Mouse (Mus musculus) B cell, adult (primary cell): ENCODE measurements around the gene Blm. TPM values are rescaled to one million over a fixed set of nuclear protein-coding genes. Genes with fewer than 3 reads are reported as not detected.

Experiments used
- total RNA-seq: library from RNA; stranded (reverse); gene quantifications from 4 replicates; pipeline ENCODE4 v1.2.4, GENCODE M21; 2023; ENCODE audit not compliant: inconsistent age

Gene Blm
- total RNA-seq: 12.6 to 17.3 TPM (median 13.7 TPM) in 4 replicates

GRCm38 (mm10) chr7:80535009-80535744 is at the start of gene Blm:
Gene Blm (minus strand): TSS chr7:80535119.

GRCm38 (mm10) chr7:80405188-80405695 is 129.7 kb downstream of the Blm start, which contains the start of gene Furin:
Gene Furin (minus strand): TSS chr7:80405436.

Other genes with a start within 250 kb of the Blm start
- 3.0 to 6.1 TPM (median 5.3 TPM) in 4 replicates for gene Prc1, start 240.7 kb downstream of the Blm start, total RNA-seq
- gene Rccd1, start 210.7 kb downstream of the Blm start, total RNA-seq: 25.3 to 30.0 TPM (median 28.4 TPM) in 4 replicates
- 90.2 to 97.5 TPM (median 95.7 TPM) in 4 replicates for gene Unc45a, start 194.1 kb downstream of the Blm start, total RNA-seq
- gene Hddc3, start 192.0 kb downstream of the Blm start, total RNA-seq: 6.1 to 20.0 TPM (median 10.3 TPM) in 4 replicates
- gene Man2a2, start 163.7 kb downstream of the Blm start, total RNA-seq: 97.1 to 110 TPM (median 103 TPM) in 4 replicates
- gene Fes, start 147.2 kb downstream of the Blm start, total RNA-seq: 24.3 to 39.6 TPM (median 29.6 TPM) in 4 replicates
- gene Furin, start 129.7 kb downstream of the Blm start, total RNA-seq: 48.4 to 61.1 TPM (median 54.8 TPM) in 4 replicates
- 30.9 to 44.6 TPM (median 39.9 TPM) in 4 replicates for gene Crtc3, start 153.8 kb upstream of the Blm start, total RNA-seq